Mouse (Mus musculus) midbrain, embryonic 14.5 days (tissue): ENCODE data around the gene Srgap1. TPM values are rescaled to one million over a fixed set of nuclear protein-coding genes. Genes with fewer than 3 reads are reported as not detected.

ENCODE experiments used
- ATAC-seq: fragments of 200-750 bp; cut with Nextera tagmentation; 2 replicates; pipeline ENCODE4 v1.8.0; 2017; ENCODE audit warnings: moderate number of reproducible peaks, moderate library complexity; ENCODE audit not compliant: low FRiP score, low TSS enrichment
- DNase-seq: peaks from one replicate; pipeline ENCODE4 v3.0.0-alpha.2; 2015
- H3K27ac ChIP-seq: fragments of 300-500 bp; sonication (generic); replicated peaks from 2 replicates; pipeline ENCODE4 v1.5.1; 2014; ENCODE audit warnings: mild to moderate bottlenecking, low read depth, low read length, moderate library complexity
- H3K27me3 ChIP-seq: fragments of 300-500 bp; sonication (generic); 2 replicates; pipeline ENCODE4 v1.6.1; 2014; ENCODE audit warnings: low read length, control low read depth, mixed read lengths; ENCODE audit not compliant: control insufficient read depth, insufficient read depth
- H3K36me3 ChIP-seq: fragments of 300-500 bp; sonication (generic); 2 replicates; pipeline ENCODE4 v1.6.1; 2014; ENCODE audit warnings: low read length, control low read depth; ENCODE audit not compliant: control insufficient read depth, insufficient read depth
- H3K4me1 ChIP-seq: fragments of 300-500 bp; sonication (generic); 2 replicates; pipeline ENCODE4 v1.6.1; 2014; ENCODE audit warnings: mild to moderate bottlenecking, antibody characterized with exemption, low read length, control low read depth; ENCODE audit not compliant: control insufficient read depth, insufficient read depth
- H3K4me2 ChIP-seq: fragments of 300-500 bp; sonication (generic); 2 replicates; pipeline ENCODE4 v1.6.1; 2014; ENCODE audit warnings: mild to moderate bottlenecking, low read length, moderate library complexity
- H3K4me3 ChIP-seq: fragments of 300-500 bp; sonication (generic); replicated peaks from 2 replicates; pipeline ENCODE4 v1.5.1; 2014; ENCODE audit warnings: low read depth, low read length
- H3K9ac ChIP-seq: fragments of 300-500 bp; sonication (generic); replicated peaks from 2 replicates; pipeline ENCODE4 v1.6.1; 2014; ENCODE audit warnings: mild to moderate bottlenecking, low read length, moderate library complexity
- H3K9me3 ChIP-seq: fragments of 300-500 bp; sonication (generic); 2 replicates; pipeline ENCODE4 v1.6.1; 2016; ENCODE audit warnings: low read length, control low read depth, mixed read lengths; ENCODE audit not compliant: control insufficient read depth
- WGBS: fragments of 180-500 bp; shearing (Covaris S2); extraction: QIAGEN DNeasy Blood & Tissue Kit; methylation state at CpG from one replicate; pipeline ENCODE4 v1.1.7; 2014; 5-methylcytosine and 5-hydroxymethylcytosine counted together
- polyA plus RNA-seq: library from polyadenylated mRNA; unstranded; fragments of >200 nt; fragmentation: Nextera tagmentation; extraction: Ambion mirVana; gene quantifications from 2 replicates; pipeline ENCODE4 v1.2.1, GENCODE M21; 2014

Gene Srgap1
- polyA plus RNA-seq, 1 experiment from 2014 or later = 40.8 TPM

DNA sequence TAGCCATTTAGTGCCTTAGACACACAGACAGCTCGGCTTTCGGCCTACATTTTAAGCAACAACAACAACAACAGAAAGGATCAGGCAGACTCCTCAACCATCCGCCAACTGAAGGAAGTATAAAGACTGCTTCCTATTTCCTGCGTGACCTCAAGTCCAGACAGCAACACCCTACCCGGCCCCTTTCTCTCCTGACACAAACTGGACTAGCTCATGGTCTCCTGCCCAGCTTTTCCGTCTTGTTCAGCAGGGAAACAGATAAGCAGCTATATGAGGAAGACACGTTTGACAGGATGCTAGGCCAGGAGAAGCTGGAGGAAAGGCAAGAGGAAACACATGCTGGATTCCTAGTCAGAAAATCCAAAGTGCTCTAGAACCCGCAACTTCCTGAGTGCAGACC lies 75.5 kb downstream of the Srgap1 start:
- peaks cover 22% of the 10 kb centered on the region for H3K4me1 ChIP-seq
- DNase-seq (no peak), ATAC-seq (no peak)
- no peak overlapping the region for H3K4me3 ChIP-seq
- no peaks in the 10 kb centered on the region for H3K27me3 ChIP-seq
- H3K4me2 ChIP-seq = no peak overlapping the region
- H3K27ac ChIP-seq = no peak overlapping the region; the same call in 1 of the 2 replicates
- no peak overlapping the region for H3K9ac ChIP-seq
- no peaks in the 10 kb centered on the region for H3K9me3 ChIP-seq
- 72% methylated on average over 8 of the region's 8 CpGs for WGBS
- H3K36me3 ChIP-seq = no peaks in the 10 kb centered on the region

DNA sequence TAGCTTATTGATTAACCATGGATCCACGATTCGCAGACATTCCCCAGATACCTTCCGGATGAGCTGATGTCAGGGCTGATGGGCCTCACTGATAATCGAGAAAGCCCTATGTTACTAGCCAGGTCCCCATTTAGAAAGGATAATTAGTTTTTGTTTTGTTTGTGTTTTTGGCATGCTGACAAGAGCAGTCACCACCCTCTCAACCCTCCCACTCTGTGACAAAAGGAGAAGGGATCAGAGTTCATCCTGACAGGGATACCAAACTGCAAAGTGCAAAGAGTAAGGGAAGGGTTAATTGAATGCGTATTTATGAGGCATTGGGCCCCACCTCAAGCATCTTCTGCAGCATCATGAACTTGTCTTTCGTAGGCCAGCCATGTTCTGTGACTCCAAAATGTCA lies 76.2 kb downstream of the Srgap1 start:
- Histone ChIP-seq H3K9me3 (no peaks in the 10 kb centered on the region), H3K27ac (no peak overlapping the region), H3K9ac (no peak overlapping the region), H3K27me3 (no peaks in the 10 kb centered on the region), H3K4me3 (no peak overlapping the region), H3K4me1 (peaks cover 22% of the 10 kb centered on the region), H3K4me2 (no peak overlapping the region), H3K36me3 (no peaks in the 10 kb centered on the region)
- 68% methylated on average over 6 of the region's 6 CpGs for WGBS
- no peak for DNase-seq
- ATAC-seq = no peak

DNA sequence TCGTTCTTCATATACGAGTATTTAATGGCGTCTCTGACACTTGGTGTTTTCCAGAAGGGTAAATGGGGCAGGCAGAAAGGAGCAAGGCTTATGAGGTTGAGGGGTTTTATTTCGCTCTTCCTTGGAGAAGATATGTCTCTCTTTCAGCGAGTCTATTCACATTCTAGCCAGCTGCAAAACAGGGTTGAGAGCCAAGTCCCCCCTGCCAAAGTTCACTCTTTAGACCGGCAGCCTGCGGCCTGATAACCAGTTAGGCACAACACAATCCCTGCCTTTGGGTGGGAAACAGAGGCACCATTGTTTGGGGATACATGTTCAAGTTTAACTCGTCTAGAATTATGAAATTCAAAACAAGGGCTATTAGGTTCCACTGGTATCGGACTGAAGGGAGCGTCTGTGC lies 83.0 kb downstream of the Srgap1 start:
- Histone ChIP-seq H3K4me3 (no peak overlapping the region), H3K27me3 (no peaks in the 10 kb centered on the region), H3K4me1 (peaks cover 11% of the 10 kb centered on the region), H3K27ac (no peak overlapping the region), H3K4me2 (no peak overlapping the region), H3K36me3 (no peaks in the 10 kb centered on the region), H3K9ac (no peak overlapping the region), H3K9me3 (no peaks in the 10 kb centered on the region)
- 83% methylated on average over 10 of the region's 10 CpGs for WGBS
- ATAC-seq (no peak), DNase-seq (no peak)

DNA sequence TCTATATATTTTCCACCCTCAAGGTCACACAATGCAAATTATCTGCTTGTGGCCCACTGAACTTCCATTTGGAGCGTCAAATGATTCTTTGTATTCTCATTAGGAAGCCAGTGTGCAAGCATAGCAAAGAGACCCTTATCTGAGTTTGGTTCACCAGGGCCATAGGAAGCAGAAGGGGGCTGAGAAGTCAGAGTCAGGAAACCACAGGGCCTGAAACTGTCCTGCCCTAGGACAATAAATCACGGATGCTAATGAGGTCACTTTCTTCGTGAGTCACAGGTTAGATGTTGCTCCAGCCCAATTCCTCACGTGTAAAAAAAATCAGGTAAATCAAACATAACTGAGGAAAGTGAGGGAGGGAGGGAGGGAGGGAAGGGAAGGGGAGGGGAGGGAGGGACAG lies 85.1 kb downstream of the Srgap1 start:
- H3K9ac ChIP-seq = no peak overlapping the region
- DNase-seq (no peak), ATAC-seq (no peak)
- H3K27ac ChIP-seq = no peak overlapping the region
- no peaks in the 10 kb centered on the region for H3K27me3 ChIP-seq
- no peaks in the 10 kb centered on the region for H3K36me3 ChIP-seq
- no peaks in the 10 kb centered on the region for H3K4me1 ChIP-seq
- WGBS = 82% methylated on average over 4 of the region's 4 CpGs
- H3K4me2 ChIP-seq = no peak overlapping the region
- H3K9me3 ChIP-seq = no peaks in the 10 kb centered on the region
- H3K4me3 ChIP-seq = no peak overlapping the region

DNA sequence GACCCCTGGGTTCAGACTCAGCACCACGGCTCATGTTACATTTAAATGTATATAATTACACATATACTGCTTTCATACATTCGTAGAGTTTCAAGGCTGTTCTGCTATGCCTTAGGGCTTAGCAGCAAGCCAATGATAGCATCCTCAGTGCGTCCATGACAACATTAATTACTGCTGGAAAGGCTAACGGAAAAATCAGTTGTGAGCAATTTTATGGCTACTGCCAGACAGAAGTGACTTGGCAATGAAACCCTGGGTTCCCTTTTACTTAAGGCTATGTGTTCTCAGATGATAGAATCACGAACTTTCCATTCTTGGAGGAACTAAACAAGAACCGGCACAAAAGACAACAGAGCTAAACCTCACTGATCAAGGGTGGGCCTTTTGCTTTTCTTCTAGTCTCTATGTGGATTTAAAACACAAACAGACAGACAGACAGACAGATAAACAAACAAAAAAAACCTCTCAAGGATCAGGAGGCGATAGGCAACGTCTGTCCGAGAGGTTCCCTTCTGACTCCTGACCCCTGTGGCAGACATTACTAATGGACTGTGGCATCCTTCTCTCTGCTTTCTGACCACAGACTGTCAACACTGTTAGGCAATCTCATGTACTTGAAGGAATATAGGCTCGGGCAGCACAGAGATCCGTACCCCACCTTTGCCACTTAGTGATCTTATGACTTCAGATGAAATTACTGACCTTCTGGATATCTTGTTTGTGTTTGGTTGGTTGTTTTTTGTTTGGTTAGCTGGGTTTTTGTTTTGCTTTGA lies 85.8 kb downstream of the Srgap1 start:
- no peak overlapping the region for H3K9ac ChIP-seq
- 0 out of 2 replicates have a peak overlapping the region, but pooled peaks have one; percentile 32 for H3K27ac ChIP-seq
- DNase-seq (no peak), ATAC-seq (no peak)
- 68% methylated on average over 11 of the region's 11 CpGs for WGBS
- H3K36me3 ChIP-seq = no peaks in the 10 kb centered on the region
- H3K27me3 ChIP-seq = no peaks in the 10 kb centered on the region
- no peak overlapping the region for H3K4me3 ChIP-seq
- peaks cover 3% of the 10 kb centered on the region for H3K4me1 ChIP-seq
- no peaks in the 10 kb centered on the region for H3K9me3 ChIP-seq
- no peak overlapping the region for H3K4me2 ChIP-seq

DNA sequence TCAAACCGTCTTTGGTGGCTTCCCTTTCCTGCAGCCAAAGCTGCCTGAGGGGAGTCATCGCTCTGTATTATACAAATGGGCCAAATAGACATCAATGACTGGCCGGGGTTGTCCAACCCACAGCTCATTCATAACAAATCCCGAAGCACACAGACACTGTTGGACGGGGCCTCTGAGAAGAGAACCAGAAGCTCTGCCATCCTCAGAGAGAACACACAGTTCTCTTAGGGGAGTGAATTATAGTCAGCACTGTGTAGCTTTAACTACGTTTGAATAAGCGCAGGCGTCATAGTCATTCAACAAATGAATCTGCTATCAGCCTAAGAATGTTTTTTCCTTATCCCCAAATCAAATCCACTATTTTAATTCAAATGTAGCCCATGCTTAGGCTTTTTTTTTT lies 88.4 kb downstream of the Srgap1 start:
- H3K9me3 ChIP-seq = no peaks in the 10 kb centered on the region
- no peak overlapping the region for H3K4me2 ChIP-seq
- DNase-seq (no peak), ATAC-seq (no peak)
- no peak overlapping the region for H3K27ac ChIP-seq
- H3K9ac ChIP-seq = no peak overlapping the region
- H3K4me1 ChIP-seq = peaks cover 10% of the 10 kb centered on the region
- H3K4me3 ChIP-seq = no peak overlapping the region
- no peaks in the 10 kb centered on the region for H3K27me3 ChIP-seq
- no peaks in the 10 kb centered on the region for H3K36me3 ChIP-seq
- WGBS = 72% methylated on average over 8 of the region's 8 CpGs

DNA sequence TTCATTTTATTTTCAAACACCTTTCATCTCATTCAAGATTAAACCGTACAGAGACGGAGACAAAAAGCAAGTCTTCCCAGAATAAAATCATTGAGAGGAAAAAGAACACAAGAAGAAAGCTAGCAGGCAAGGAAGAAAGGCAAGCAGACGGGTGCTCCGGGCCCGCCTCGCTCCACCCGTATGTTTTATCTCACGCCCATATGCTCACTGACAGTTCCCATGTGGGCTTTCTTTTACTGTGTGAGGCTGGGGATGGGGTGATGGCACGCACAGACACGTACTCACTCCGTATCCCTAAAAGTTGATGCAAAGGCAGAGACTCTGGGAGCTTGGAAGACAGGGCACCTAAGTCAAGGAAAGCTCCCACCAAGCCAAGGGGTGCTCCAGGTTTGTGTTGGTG lies 90.6 kb downstream of the Srgap1 start:
- no peak overlapping the region for H3K4me3 ChIP-seq
- H3K36me3 ChIP-seq = no peaks in the 10 kb centered on the region
- ATAC-seq (no peak), DNase-seq (no peak)
- no peak overlapping the region for H3K4me2 ChIP-seq
- peaks cover 10% of the 10 kb centered on the region for H3K4me1 ChIP-seq
- H3K27me3 ChIP-seq = no peaks in the 10 kb centered on the region
- H3K9ac ChIP-seq = no peak overlapping the region
- no peaks in the 10 kb centered on the region for H3K9me3 ChIP-seq
- 71% methylated on average over 11 of the region's 11 CpGs for WGBS
- peak overlapping the region; percentile 55 for H3K27ac ChIP-seq

DNA sequence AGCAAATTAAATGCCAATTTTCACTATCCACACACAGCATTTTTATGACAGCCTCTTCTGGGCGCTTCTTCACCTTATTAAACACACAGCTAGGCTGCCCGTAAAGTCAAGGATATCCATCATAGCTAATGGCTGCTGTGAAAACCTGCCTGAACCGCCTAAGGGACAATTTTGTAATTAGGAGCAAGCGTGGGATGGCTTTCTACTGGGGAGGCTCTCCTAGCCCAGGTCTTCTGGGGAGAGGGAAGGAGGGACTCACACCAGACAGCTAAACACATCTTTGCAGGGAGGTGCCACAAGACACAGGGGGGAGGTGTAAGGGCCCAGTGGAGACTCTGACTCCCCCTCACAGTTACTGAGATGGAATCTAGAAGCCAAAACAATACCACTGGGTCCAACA lies 91.4 kb downstream of the Srgap1 start:
- Histone ChIP-seq H3K4me2 (no peak overlapping the region), H3K9ac (no peak overlapping the region), H3K27me3 (no peaks in the 10 kb centered on the region), H3K4me3 (no peak overlapping the region), H3K36me3 (no peaks in the 10 kb centered on the region), H3K27ac (peak overlapping the region; percentile 55; the same call in 1 of the 2 replicates), H3K4me1 (peaks cover 10% of the 10 kb centered on the region), H3K9me3 (no peaks in the 10 kb centered on the region)
- 68% methylated on average over 4 of the region's 4 CpGs for WGBS
- no peak for ATAC-seq
- DNase-seq = no peak

DNA sequence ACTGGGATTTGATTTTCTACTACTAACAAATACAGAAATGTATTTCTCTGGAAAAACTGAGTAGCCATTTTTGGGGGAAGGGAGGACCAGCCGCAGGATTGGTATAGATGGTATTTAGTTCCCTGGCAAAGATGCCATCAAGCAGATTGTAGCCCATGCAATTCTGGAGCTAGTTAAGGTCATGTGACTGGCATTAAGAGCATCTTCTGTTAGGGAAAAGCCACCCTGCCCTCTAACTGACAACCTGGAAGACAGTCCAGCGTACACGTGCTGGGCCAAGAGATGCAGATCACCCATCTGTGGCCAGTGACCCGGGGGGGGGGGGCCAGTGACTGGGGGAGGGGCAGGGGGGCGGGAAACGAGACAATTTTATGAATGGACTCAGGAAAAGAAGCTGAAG lies 92.2 kb downstream of the Srgap1 start:
- 87% methylated on average over 6 of the region's 6 CpGs for WGBS
- DNase-seq (no peak), ATAC-seq (no peak)
- Histone ChIP-seq H3K9ac (no peak overlapping the region), H3K36me3 (no peaks in the 10 kb centered on the region), H3K4me3 (no peak overlapping the region), H3K27me3 (no peaks in the 10 kb centered on the region), H3K4me2 (no peak overlapping the region), H3K4me1 (peaks cover 10% of the 10 kb centered on the region), H3K9me3 (no peaks in the 10 kb centered on the region), H3K27ac (no peak overlapping the region)
